Mouse (Mus musculus): Measurements from ENCODE around the gene Chn1.

- no peak for TF ChIP-seq POLR2A (IDR thresholded peaks at IDR 0.05; ENCODE audit: low read depth, low read length)
- no peak for TF ChIP-seq CTCF (IDR thresholded peaks at IDR 0.05; ENCODE audit: extremely low read depth, insufficient read length, insufficient replicate concordance, low read depth, low read length)
Observed at GRCm38 (mm10) chr2:73587109-73587506, 188.0 kb downstream of the Chn1 start.
